Mouse (Mus musculus) lung, postnatal 10 days (tissue): ENCODE results near the gene Olfml2a.
"Not testable (repeated sequence)": the region's sequence is repeated elsewhere in the genome, so short reads cannot be mapped to it uniquely, and the experiment has no call there.

ENCODE experiments used
- DNase-seq: peaks from one replicate; pipeline ENCODE4 v3.0.0; 2021

Gene Olfml2a

GRCm38 (mm10) chr2:38987803-38988510 lies 56.2 kb downstream of the Olfml2a start:
- DNase-seq, result no peak

- DNase-seq, result no peak
Observed at GRCm38 (mm10) chr2:38988929-38989328, 57.2 kb downstream of the Olfml2a start.

- DNase-seq, result no peak
Observed at GRCm38 (mm10) chr2:38992004-38992403, 60.2 kb downstream of the Olfml2a start.

GRCm38 (mm10) chr2:38992452-38992851 lies 60.7 kb downstream of the Olfml2a start:
- no peak for DNase-seq

- DNase-seq, result peak; percentile 93
Observed at GRCm38 (mm10) chr2:38997386-38998374, 65.9 kb downstream of the Olfml2a start, which contains the start of gene Wdr38. Gene Wdr38, plus strand, starts transcription at chr2:38997476.

- no peak for DNase-seq
Observed at GRCm38 (mm10) chr2:38999381-38999780, 67.6 kb downstream of the Olfml2a start.

GRCm38 (mm10) chr2:38999910-39000586 lies 68.3 kb downstream of the Olfml2a start:
- no peak for DNase-seq

GRCm38 (mm10) chr2:39000587-39000919 lies 68.8 kb downstream of the Olfml2a start:
- DNase-seq, result no peak

- no peak for DNase-seq
Observed at GRCm38 (mm10) chr2:39001866-39002265, 70.1 kb downstream of the Olfml2a start.

GRCm38 (mm10) chr2:39003106-39003505 lies 71.3 kb downstream of the Olfml2a start:
- no peak for DNase-seq

- DNase-seq, result no peak
Observed at GRCm38 (mm10) chr2:39003512-39003911, 71.7 kb downstream of the Olfml2a start.

GRCm38 (mm10) chr2:39004372-39004771 lies 72.6 kb downstream of the Olfml2a start:
- peak; percentile 45 for DNase-seq

GRCm38 (mm10) chr2:39004880-39005435 lies 73.2 kb downstream of the Olfml2a start, which contains the start of gene Arpc5l:
Gene Arpc5l, plus strand, starts transcription at chr2:39005348.
- DNase-seq, result peak; percentile 96

- peak; percentile 58 for DNase-seq
Observed at GRCm38 (mm10) chr2:39005574-39006079, 73.8 kb downstream of the Olfml2a start, which contains the start of gene Rpl35. Gene Rpl35, minus strand, starts transcription at chr2:39005624.

GRCm38 (mm10) chr2:39006149-39006730 lies 74.5 kb downstream of the Olfml2a start:
- DNase-seq, result no peak

GRCm38 (mm10) chr2:39007865-39008264 lies 76.1 kb downstream of the Olfml2a start:
- DNase-seq, result peak; percentile 96

- DNase-seq, result no peak
Observed at GRCm38 (mm10) chr2:39008350-39008851, 76.6 kb downstream of the Olfml2a start.

GRCm38 (mm10) chr2:39008954-39009365 lies 77.2 kb downstream of the Olfml2a start:
- DNase-seq, result peak; percentile 64

GRCm38 (mm10) chr2:39010144-39010543 lies 78.4 kb downstream of the Olfml2a start:
- not testable (repeated sequence) for DNase-seq

GRCm38 (mm10) chr2:39011264-39011663 lies 79.5 kb downstream of the Olfml2a start:
- DNase-seq, result no peak

- no peak for DNase-seq
Observed at GRCm38 (mm10) chr2:39011971-39012370, 80.2 kb downstream of the Olfml2a start.

GRCm38 (mm10) chr2:39012768-39013279 lies 81.0 kb downstream of the Olfml2a start:
- DNase-seq, result no peak
